Mouse (Mus musculus) cerebellum, adult 9-11 months (tissue): Measurements from ENCODE around the gene Zbtb17.

ENCODE experiments used
- DNase-seq: peaks from one replicate; pipeline ENCODE4 v3.0.0; 2022

Gene Zbtb17

GRCm38 (mm10) chr4:141504471-141504870, 60.0 kb downstream of the Zbtb17 start:
- no peak for DNase-seq

GRCm38 (mm10) chr4:141505810-141506209, 61.4 kb downstream of the Zbtb17 start:
- no peak for DNase-seq

- DNase-seq = peak; percentile 70
Observed at GRCm38 (mm10) chr4:141506352-141506751, 61.9 kb downstream of the Zbtb17 start.

GRCm38 (mm10) chr4:141506893-141507292, 62.4 kb downstream of the Zbtb17 start:
- DNase-seq = no peak

GRCm38 (mm10) chr4:141510457-141510856, 66.0 kb downstream of the Zbtb17 start:
- no peak for DNase-seq

GRCm38 (mm10) chr4:141512145-141512544, 67.7 kb downstream of the Zbtb17 start:
- DNase-seq = no peak

- DNase-seq = no peak
Observed at GRCm38 (mm10) chr4:141514179-141514641, 69.8 kb downstream of the Zbtb17 start.
